In genomic region chr3:34663701-34664635, GRCm38 (mm10) we compare ENCODE assay signal across 8 mouse cellular contexts. TPM values are rescaled to one million over a fixed set of nuclear protein-coding genes. Genes with fewer than 3 reads are reported as not detected.
DNase-seq lines count a peak whose midpoint lies in the region; ATAC-seq lines count a peak whose summit lies in the region.

No protein-coding gene starts in this region.

- H3K9ac ChIP-seq in hindbrain, embryonic 12.5 days: peak overlapping the region; percentile 68
- peak overlapping the region; percentile 79 for H3K9ac ChIP-seq in midbrain, embryonic 12.5 days (replicated peaks)

- H3K36me3 ChIP-seq in hindbrain, embryonic 12.5 days: no peaks in the 10 kb centered on the region
- no peaks in the 10 kb centered on the region for H3K36me3 ChIP-seq in midbrain, embryonic 12.5 days

- ATAC-seq in hindbrain, embryonic 12.5 days (ENCODE audit: low FRiP score): peak; percentile 29; the same call in 1 of the 2 replicates
- peak; percentile 62 for ATAC-seq in midbrain, embryonic 12.5 days (ENCODE audit: low FRiP score, low read depth)

- no peaks in the 10 kb centered on the region for H3K9me3 ChIP-seq in hindbrain, embryonic 12.5 days (replicated peaks)
- no peaks in the 10 kb centered on the region for H3K9me3 ChIP-seq in midbrain, embryonic 12.5 days

- H3K4me3 ChIP-seq in hindbrain, embryonic 12.5 days: peak overlapping the region; percentile 36
- peak overlapping the region; percentile 45 for H3K4me3 ChIP-seq in midbrain, embryonic 12.5 days

- H3K27me3 ChIP-seq in hindbrain, embryonic 12.5 days: peaks cover 42% of the 10 kb centered on the region
- H3K27me3 ChIP-seq in midbrain, embryonic 12.5 days: peaks cover 15% of the 10 kb centered on the region

- WGBS in hindbrain, embryonic 12.5 days: under 1% methylated on average over 58 of the region's 58 CpGs
- WGBS in midbrain, embryonic 12.5 days: under 1% methylated on average over 58 of the region's 58 CpGs

- peaks cover 57% of the 10 kb centered on the region for H3K4me1 ChIP-seq in hindbrain, embryonic 12.5 days
- H3K4me1 ChIP-seq in midbrain, embryonic 12.5 days: peaks cover 90% of the 10 kb centered on the region

- H3K27ac ChIP-seq in hindbrain, embryonic 12.5 days: peak overlapping the region; percentile 95
- H3K27ac ChIP-seq in midbrain, embryonic 12.5 days (replicated peaks): peak overlapping the region; percentile 97

- H3K4me2 ChIP-seq in hindbrain, embryonic 12.5 days (replicated peaks): peak overlapping the region; percentile 74
- peak overlapping the region; percentile 85 for H3K4me2 ChIP-seq in midbrain, embryonic 12.5 days (replicated peaks)

- DNase-seq in layer of hippocampus, postnatal 14 days (ENCODE audit: low spot score in 2 of 2): peak; percentile 54 to 65
- DNase-seq in layer of hippocampus, adult 9-11 months: no peak
- DNase-seq in embryo, embryonic 11 days: peak; percentile 81
- no peak for DNase-seq in thymus, postnatal 14 days
- DNase-seq in spleen, postnatal 36 days (ENCODE audit: low spot score in 2 of 2): no peak
- no peak for DNase-seq in adrenal gland, adult 2 months

RNA-seq across cellular contexts. Expression of gene Sox2, which starts 13.8 kb away (rescaled TPM):
- total RNA-seq in layer of hippocampus, postnatal 14 days (2021): 10 to 100 TPM; 48.1 to 50.1 TPM
- 37.3 and 39.5 TPM in 2 replicates for polyA plus RNA-seq in hindbrain, embryonic 12.5 days (2016; fragmentation: Nextera tagmentation; extraction: Ambion mirVana)
- 49.5 and 61.1 TPM in 2 replicates for polyA plus RNA-seq in midbrain, embryonic 12.5 days (2016; fragmentation: Nextera tagmentation; extraction: Ambion mirVana)
- total RNA-seq in adrenal gland, adult 2 months (2021): under 1 TPM; 0.14 to 0.28 TPM
- 0.42 and 0.44 TPM in 2 replicates for polyA plus RNA-seq in adrenal gland, adult 2 months (2012; rRNA removed)

Comparison
In these comparisons a context has a peak if more than half of its experiments do, and no peak if none do; other contexts are left out.
1. DNase-seq: peak in layer of hippocampus, postnatal 14 days (2 of 2) and embryo, embryonic 11 days (single experiment); none in layer of hippocampus, adult 9-11 months (single experiment), thymus, postnatal 14 days (single experiment), spleen, postnatal 36 days (0 of 2) and adrenal gland, adult 2 months (single experiment).
2. RNA of gene Sox2, which starts 13.8 kb away (polyA plus RNA-seq): 49.5 to 61.1 TPM in midbrain, embryonic 12.5 days and 37.3 to 39.5 TPM in hindbrain, embryonic 12.5 days; 0.42 to 0.44 TPM in adrenal gland, adult 2 months; every median in the first group is over 10 times any median in the second.